Mouse (Mus musculus) granulocyte monocyte progenitor cell, adult 5-6 weeks (primary cell): ENCODE results near the gene Aldh3b3. TPM values are rescaled to one million over a fixed set of nuclear protein-coding genes. Genes with fewer than 3 reads are reported as not detected.
"Not testable (repeated sequence)": the region's sequence is repeated elsewhere in the genome, so short reads cannot be mapped to it uniquely, and the experiment has no call there.

ENCODE experiments used
- ATAC-seq: replicated peaks from 2 replicates; pipeline ENCODE4 v1.8.0; 2016; ENCODE audit warnings: mild to moderate bottlenecking, moderate TSS enrichment, inconsistent platforms; ENCODE audit not compliant: poor library complexity, severe bottlenecking
- total RNA-seq, 2 experiments: library from RNA; stranded (forward) in 1 of 2; stranded (reverse) in 1 of 2; fragments of 200-712, 200-1000 nt in 1 of 2; fragments of >200 nt in 1 of 2; fragmentation: Nextera tagmentation in 1 of 2; gene quantifications; 2 replicates each; pipeline ENCODE4 v1.2.3; 2014 to 2017

The Aldh3b3 gene
- total RNA-seq, 2 experiments from 2014 or later: not detected

DNA sequence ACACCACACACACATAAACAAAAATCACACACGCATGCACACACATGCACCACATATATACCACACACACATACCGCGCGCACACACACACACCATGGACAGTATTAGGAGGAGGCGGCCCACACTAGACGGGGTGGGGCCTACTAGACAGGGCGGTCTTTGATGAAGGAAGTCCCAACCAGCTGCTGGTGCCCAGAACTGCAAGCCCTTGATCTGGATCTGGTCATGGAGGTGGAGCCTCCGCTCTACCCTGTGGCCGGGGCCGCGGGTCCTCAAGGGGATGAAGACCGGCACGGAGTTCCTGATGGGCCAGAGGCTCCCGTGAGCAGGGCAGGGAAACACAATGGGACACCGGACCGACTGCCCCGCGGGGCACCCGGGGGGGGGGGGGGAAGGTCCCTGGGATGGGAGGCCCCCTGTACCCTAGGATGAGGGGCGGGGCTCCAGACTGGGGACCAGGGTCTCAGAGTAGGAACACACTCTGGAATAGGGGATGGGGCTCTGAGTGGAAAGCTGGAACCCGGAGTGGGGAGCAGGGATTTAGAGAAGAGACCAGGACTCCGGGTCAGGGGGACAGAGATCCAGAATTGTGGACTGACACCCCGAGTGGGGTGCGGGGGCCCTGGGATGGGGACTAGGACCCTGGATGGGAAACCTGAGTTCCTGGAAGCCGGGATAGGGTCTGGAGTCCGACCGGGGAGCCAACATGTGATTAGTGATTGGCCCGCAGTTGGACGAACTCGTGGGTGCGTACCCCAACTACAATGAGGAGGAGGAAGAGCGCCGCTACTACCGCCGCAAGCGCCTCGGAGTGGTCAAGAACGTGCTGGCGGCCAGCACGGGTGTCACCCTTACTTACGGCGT, 23.2 kb upstream of the Aldh3b3 start, which contains the start of gene Unc93b1:
Gene Unc93b1 (plus strand): TSS at position 155 of the 864 bp plus-strand sequence.
- peak; percentile 71 for ATAC-seq

DNA sequence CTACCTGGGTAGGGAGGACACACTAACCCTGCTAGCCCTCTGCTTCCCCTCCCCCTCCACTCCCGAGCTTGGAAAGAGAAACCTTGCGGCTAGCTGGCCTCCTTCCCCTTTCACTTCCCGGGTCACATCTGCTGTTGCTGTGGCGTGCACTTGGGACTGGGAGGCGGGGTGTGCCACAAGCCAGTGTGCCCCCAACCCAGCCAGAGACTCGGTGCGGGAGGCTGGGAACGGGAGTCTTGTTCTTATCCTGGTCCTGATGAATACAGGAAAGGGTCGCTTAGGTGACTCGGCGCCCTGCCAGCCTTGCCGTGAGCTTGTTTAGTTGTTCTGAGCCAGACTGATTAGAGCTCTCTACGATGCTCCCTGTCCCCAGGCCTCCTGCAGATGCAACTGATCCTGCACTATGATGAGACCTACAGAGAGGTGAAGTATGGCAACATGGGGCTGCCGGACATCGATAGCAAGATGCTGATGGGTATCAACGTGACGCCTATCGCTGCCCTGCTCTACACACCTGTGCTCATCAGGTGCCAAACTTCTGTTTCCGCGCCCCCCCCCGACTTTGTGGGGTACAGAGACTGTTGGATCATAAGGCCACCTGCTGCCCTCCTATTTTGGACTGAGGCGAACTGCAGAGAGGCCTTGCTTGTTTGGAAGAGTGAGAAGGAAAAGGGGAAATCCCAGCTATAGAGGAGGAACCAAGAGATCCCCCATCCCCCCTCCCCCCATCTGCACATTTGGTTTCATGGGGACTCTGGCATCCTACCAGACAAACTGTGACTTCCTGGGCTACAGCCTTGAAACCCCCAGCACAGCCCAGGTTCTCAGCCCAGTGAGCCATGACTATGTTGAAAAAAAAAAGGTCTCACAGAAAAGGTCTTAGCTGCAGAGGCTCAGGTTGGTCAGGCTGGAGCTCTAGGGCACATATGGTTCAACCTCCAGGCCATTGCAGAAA, 22.3 kb upstream of the Aldh3b3 start:
- peak; percentile 57 for ATAC-seq

DNA sequence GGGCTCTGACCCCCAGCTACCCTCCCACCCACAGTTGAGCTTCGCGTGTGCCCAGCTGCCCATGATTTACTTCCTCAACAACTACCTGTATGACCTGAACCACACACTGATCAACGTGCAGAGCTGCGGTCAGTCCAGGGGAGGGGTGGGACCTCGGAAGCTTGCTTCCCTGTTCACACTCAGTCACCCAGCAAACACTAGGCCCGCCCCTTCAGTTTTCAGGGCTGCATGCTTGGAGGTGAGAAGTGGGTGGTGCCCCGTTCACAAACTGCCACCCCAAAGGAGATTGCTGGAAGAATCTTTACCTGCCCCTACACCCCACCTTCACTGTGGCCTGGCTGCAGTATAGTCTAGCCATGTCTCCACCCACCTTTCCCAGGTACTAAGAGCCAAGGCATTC, 16.1 kb upstream of the Aldh3b3 start:
- ATAC-seq: no peak

DNA sequence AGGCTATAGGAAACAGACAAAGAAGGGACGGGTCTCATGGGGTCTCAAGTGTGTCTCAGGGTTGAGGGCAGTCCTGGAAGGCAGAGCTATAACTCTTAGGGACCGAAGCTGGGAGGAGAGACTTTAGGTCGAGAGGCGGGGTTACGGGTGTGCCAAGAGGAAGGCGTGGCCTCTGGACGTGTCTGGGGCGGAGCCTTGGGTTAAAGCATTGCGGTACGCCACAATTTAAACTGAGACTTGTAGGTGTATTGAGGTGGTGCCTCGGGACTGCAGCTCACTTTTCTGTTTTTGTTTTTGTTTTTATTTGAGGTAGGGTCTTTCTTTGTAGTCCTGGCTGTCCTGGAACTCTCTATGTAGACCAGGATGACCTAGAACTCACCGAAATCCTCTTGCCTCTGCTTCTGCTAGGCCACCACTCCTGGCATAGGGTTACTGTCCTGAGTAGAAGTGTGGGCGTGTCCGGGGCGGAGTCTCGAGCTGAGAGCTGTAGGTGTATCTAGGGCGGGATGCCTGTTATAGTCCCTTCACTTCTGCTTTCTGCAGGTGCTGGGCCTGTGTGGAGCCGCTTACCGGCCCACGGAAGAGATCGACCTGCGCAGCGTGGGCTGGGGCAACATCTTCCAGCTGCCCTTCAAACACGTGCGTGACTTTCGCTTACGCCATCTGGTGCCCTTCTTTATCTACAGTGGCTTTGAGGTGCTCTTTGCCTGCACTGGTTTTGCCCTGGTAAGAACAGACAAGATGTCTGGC, 15.3 kb upstream of the Aldh3b3 start:
- ATAC-seq: peak; percentile 54

DNA sequence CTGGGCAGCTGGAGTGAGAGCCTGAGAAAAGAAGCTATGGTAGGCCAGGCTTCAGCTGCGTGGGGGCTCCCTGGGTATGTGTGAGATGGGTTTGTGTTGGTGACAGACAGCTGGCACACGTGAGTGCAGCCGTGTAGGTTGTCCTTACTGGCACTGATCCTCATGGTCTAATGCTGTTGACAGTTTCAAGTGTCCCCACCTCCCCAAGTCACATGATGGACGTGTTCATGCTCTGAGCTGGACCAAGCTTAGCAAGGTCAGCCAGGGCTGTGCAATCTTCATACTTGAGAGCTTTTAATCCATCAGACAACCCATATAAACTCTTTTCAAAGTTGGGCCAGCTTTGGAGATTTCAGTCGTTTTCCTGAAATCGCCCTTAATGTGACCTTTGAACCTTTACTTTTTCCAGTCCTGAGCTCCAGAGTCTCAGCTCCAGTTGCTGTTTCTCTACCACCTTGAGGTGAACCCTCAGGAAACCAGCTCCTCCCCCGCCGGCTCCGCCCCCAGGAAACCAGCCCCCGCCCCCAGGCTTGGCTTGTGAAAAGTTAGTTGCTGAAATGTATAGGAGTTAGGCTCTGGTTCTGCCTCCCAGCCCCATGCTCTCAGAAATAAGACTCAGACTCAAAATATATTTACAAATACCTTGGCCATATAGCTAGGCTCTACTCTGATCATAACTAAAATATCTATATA, 12.4 kb upstream of the Aldh3b3 start:
- ATAC-seq: peak; percentile 36; the same call in 1 of the 2 replicates

DNA sequence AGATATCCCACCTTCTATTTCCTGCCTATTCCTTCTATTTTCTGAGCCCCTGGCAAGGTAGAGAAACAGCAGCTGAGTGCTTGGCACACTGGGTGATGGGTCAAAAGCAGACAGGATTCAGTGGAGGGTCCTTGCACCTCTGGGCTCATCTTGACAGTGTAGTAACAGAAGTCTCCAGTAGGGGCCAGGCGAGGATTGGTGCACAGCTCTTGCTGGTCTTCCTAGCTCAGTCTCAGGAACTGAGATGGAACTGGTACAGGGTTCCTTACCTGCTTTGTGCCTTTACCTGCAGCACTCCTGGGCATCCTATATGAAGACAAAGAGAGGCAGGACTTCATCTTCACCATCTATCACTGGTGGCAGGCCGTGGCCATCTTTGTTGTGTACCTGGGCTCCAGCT, 11.7 kb upstream of the Aldh3b3 start:
- peak; percentile 38; the same call in 1 of the 2 replicates for ATAC-seq

DNA sequence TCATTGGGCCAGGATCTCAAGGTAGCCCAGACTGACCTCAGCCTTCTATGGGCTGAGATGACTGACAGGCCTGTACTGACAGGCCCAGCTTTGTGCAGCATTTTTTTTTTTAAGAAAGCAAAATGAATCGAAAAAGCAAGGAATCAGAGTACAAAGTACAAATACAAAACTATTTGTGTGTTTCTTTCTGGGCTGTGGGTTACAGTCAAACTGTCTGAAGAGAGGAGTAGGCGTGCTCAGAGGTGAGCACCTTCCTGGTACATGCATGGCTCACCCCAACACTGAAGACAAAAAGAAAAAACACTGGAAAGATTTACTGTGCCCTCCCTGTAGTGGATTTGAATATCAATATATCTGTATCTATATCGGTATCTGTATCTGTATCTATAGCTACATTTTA, 10.6 kb upstream of the Aldh3b3 start:
- no peak for ATAC-seq

DNA sequence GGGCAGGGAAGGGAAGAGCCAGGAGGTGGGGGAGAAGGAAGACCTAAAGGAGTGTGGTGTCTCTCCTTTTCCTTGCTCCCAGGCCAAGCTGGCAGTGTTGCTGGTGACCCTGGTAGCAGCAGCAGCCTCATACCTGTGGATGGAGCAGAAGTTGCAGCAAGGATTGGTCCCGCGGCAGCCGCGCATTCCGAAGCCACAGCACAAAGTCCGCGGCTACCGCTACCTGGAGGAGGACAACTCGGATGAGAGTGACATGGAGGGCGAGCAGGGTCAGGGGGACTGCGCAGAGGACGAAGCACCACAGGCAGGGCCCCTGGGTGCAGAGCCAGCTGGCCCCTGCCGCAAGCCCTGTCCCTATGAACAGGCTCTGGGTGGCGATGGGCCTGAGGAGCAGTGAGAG, 9.9 kb upstream of the Aldh3b3 start:
- ATAC-seq: no peak

DNA sequence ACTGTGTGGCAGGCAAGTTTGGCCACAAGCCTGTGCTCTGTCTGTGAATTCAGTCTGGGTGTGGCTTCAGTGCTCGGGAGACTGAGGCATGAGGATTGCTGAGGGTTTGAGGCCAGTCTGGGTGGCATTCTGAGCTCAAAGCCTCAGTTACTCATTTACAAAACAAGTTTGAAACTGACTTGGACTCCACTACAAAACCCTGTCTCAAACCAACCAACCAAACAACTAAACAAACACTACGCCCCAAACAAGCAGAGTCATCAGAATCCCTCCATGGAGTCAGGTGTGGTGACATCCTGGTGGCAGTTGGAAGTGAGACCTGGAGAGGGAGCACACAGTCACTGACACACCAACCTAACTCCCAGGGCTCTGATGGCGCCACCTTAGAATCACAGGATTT, 8.1 kb upstream of the Aldh3b3 start:
- no peak for ATAC-seq

DNA sequence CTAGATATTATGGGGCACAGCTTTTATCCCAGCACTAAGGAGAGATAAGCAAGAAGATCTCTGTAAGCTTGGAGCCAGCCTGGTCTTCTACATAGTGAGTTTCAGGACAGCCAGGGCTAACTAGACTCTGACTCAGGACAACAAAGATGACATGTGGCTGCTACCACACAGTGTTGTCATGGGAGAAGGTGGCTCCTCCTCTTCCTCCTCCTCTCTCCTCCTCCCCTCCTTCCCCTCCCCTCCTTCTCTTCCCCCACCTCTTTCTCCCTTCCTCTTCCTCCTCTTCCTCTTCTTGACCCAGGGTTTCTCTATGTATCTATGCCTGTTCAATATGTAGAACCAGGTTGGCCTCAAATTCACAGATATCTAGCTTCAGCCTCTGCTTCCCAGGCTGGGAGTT, 7.0 kb upstream of the Aldh3b3 start:
- peak; percentile 73 for ATAC-seq

DNA sequence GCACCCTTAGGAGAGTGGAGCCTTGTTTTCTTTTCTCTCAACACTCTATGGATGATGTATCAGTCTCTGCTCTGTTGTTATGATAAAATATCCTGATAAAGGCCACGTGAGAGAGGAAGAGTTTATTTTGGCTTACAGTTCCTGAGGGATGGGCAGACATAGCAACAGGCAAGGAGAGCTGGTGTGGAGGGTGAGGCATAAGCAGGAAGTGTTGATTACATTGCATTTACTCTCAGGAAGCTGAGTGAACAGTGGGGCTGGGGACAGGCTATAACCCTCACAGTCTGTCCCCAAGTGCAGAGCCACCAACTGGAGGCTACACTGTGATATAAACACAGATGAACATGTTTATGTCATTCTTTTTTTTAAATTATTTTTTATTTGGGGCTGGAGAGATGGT, 6.3 kb upstream of the Aldh3b3 start:
- ATAC-seq: no peak

DNA sequence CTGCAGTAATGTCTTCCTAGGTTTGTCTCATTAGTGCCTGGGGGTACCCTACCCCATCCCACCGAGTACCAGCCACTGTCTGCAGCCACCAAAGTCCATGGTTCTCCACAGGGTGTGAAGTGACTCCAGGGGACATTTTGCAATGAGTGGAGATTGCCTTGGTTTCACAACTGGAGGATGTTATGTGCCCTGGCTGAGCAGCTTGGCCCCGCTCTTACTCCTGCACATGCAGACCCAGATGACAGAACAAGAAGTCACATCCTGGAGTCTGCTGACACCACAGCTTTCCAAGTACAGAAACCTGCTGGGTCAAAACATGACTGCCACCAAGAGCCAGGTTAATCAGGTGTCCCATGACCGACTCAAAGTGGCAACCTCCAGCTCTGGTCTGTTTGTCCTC, 3.4 kb upstream of the Aldh3b3 start:
- peak; percentile 74 for ATAC-seq

DNA sequence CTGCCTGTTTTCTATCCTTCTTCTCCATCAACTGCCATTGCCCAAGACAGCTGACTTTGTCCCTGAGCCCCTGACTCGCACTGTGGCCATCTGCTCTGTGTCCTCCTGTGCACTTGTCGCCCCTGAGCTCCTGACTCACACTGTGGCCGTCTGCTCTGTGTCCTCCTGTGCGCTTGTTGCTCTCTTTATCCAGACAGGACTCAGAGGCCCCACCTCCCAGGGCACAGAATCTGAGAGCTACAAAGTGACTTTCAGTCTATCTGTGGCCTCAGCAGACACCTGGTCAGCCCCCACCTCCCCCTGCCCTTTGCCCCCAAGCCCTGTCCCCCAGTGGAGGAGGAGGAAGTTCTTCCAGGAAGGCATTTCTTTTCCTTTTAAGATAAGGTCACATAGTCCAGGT, 2.6 kb upstream of the Aldh3b3 start:
- no peak for ATAC-seq

DNA sequence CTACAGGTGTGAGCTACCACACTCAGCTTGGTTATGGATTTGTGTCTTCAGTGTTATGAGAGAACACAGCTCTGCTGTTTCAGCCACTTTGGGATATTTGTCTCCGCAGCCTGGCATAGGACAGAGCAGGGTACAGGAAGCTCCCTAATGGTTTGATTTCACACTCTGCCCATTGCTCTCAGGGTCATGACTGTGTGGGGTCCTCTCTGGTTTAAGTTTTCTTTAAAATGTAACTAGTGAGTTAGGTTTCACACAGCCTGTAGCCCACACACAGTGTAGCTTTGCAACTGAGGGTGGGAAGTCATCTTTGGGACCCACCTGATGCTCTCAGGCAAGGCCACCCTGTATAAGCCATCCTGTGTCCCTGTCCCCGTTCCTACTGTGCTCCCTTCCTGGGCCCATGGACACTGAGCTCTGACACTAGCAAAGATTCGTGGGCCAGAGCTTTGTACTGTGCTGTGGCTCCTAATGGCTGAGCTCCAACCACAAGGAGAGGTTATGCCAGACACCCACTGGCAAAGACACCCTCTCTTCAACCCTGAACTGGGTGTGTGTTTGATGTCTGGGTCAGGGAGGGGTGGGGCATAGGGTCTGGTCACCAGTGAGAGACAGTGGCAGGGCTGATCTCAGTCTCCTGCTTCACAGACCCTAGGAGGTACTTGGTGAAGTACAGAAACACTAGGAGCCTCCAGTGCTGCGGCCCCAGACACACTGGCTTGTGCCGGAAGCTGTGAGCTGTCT, 979 bp upstream of the Aldh3b3 start:
- ATAC-seq: not testable (repeated sequence)

DNA sequence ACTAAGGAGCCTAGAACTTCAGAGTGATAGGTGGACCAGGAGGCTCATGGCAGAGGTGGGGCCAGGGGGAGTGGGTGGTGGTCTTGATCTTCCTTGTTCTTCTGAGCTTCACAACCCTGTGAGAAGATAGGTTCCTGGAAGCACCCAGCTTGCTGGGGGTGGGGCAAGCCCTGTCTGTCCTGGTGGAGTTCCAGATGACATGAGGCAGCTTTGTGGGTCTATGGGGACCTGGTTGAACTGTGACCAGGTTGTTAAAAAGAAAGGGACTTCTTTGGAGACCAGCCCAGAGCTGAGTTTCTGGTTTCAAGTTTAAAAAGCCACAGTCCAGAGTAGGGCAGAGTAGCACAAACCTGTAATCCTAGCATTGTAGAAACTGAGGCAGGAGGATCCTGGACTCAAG, 585 bp downstream of the Aldh3b3 start:
- ATAC-seq: no peak

DNA sequence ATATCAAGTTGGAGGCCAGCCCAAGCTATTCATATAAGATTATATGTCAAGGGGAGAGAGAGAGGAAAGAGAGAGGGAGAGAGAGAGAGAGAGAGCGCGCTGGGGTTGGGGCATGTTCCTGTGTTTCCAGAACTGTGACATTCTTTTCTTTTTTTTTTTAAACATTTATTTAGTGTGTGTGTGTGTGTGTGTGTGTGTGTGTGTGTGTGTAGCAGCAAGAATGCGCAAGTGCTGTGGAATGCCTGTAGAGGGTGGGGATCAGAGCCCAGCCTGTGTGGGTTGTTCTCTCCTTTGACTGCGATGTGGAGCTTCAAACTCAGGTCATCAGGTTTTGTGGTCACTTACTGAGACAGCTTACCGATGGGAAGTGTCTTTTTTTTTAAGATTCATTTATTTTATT, 1.8 kb downstream of the Aldh3b3 start:
- no peak for ATAC-seq

DNA sequence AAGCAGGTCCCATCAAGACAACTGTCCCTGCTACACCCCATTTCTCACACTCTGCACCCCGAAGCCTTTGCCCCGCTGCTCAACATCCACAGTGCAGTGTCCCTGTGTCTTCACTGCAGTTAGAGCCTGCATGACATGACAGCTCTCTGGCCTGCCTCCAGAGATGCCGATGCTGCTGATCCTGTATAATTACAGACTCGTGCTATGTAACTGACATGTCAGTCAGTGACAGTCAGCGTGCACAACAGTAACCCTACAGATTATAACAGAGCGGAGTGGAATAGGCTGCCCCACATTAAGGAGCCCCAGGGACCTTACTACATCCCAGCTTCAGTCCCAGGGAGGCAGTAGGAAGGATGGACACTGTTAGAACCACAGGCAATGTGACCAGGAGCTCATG, 3.4 kb downstream of the Aldh3b3 start:
- ATAC-seq: not testable (repeated sequence)

DNA sequence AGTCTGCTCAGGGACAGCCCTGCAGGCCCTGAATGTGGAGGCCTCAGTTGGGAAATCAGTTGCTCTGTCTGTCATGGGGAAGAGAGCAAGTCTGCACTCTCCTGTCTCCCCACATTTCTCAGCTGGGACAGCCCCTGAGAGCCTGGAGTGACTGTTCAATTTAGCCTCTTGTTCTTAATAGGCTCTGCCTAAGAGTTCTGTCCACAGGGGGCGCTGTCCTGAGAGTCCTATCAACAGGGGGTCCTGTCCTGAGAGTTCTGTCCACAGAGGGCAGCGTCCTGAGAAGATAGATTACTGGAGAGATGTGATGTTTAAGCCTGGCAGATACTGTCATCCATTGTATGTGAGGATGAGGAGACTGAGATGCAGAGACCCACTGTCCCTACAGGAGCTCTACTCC, 4.0 kb downstream of the Aldh3b3 start:
- peak; percentile 34; the same call in 1 of the 2 replicates for ATAC-seq

DNA sequence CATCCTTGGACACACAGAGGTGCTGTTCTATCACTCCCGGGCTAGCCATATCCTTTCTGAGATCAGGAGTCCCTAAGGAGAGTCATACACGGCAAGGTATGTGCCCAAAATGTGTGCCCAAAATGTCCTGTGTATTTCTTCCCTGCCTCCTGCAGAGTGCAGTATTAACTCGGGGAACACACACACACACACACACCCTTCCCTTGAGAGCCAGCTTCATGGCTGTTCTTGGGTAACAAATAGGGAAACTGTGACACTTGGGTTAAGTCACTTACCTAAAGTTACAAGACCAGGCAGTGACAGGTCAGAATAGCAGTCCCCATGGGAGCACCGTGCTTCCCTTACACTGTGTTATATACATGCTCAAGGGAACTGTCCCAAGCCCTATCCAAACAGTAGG, 5.6 kb downstream of the Aldh3b3 start:
- ATAC-seq: no peak
